Mouse (Mus musculus) lung, adult 2 months (tissue): Measurements from ENCODE around the gene Aldh1a3.

ENCODE experiments used
- CTCF ChIP-seq: fragments of 200-500 bp; IDR thresholded peaks from 2 replicates; pipeline ENCODE4 v1.5.1; 2011; ENCODE audit warnings: mild to moderate bottlenecking, low read length, control low read depth; ENCODE audit not compliant: insufficient read depth
- POLR2A ChIP-seq: fragments of 200-500 bp; IDR thresholded peaks from 2 replicates; pipeline ENCODE4 v1.6.1; 2011; ENCODE audit warnings: low read depth, mild to moderate bottlenecking, control low read depth, low read length, borderline replicate concordance; ENCODE audit errors: extremely low read depth

- TF ChIP-seq POLR2A (no peak), CTCF (no peak)
Observed at GRCm38 (mm10) chr7:66397288-66397687, 30.0 kb downstream of the Aldh1a3 start.
